Mouse (Mus musculus) liver, adult 2 months (tissue): Measurements from ENCODE around the gene Hist1h2an.

Experiments used
- CTCF ChIP-seq: fragments of 200-500 bp; IDR thresholded peaks from 2 replicates; pipeline ENCODE4 v1.5.1; 2011; ENCODE audit warnings: low read depth, low read length, control low read depth
- POLR2A ChIP-seq: fragments of 200-500 bp; IDR thresholded peaks from 2 replicates; pipeline ENCODE4 v1.6.1; 2011; ENCODE audit warnings: low read length, control low read depth; ENCODE audit not compliant: insufficient read depth; ENCODE audit errors: extremely low read depth

DNA sequence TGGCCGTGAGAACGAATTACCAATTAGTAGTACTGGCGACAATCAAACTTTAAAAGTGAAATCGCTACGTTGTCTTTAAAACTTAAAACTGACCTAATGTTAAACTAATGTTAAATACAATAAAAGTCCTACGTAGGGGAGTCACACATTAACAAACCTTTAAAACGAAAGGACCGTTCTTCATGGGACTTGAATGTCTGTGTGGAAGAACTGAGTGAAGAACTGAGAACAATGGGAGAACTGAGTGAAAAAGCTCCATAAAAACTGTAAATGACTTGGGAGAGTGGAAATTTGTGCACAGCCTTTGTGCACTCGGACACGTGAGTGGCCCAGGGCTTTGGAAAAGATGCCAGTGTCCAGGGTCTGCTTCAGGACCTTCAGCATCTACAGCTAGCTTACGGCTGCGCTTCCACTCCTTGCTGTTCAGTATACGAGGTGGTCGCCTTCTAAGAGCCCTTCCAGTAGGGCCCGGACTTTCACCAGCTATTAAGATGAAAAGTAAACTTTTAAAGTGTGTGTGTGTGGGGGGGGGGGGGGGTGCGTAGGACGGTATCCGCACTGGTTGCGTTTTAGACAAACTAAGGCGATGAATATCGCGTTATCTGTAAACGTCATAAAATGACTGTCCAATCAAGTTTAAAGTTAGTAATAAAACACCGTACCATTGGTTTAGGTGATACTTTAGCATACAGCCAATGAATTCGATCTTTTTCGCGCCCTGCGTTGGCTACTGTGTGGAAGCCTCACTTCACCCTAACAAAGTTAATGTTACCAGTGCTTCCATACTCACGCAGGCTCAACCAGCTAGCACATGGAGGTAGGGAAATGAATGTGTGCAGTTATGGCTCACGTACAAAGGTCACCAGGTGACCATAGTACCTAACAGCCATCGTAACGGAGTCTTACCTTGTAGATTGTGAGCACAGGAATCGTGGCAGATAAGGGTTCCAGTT, 7.9 kb downstream of the Hist1h2an start:
- TF ChIP-seq CTCF (no peak), POLR2A (no peak)
